Mouse (Mus musculus) neutrophil, adult 5-6 weeks (primary cell): ENCODE results near the gene Icam1. TPM values are rescaled to one million over a fixed set of nuclear protein-coding genes. Genes with fewer than 3 reads are reported as not detected.
A peak's percentile ranks its signal among the peaks of the same experiment; 100 is the strongest.
"Not testable (repeated sequence)": the region's sequence is repeated elsewhere in the genome, so short reads cannot be mapped to it uniquely, and the experiment has no call there.

Source experiments
- ATAC-seq: fragments of 151-379, 151-347 bp; 2 replicates; pipeline ENCODE4 v1.8.0; 2017; ENCODE audit warnings: mild to moderate bottlenecking, moderate TSS enrichment; ENCODE audit not compliant: insufficient number of reproducible peaks, poor library complexity, low FRiP score, severe bottlenecking; ENCODE audit errors: extremely low read depth
- total RNA-seq: library from RNA; stranded (forward); fragments of 200-1000 nt; gene quantifications from 2 replicates; pipeline ENCODE4 v1.2.3, GENCODE M21; 2017

The Icam1 gene
- total RNA-seq, 1 experiment from 2014 or later: 36.9 TPM

DNA sequence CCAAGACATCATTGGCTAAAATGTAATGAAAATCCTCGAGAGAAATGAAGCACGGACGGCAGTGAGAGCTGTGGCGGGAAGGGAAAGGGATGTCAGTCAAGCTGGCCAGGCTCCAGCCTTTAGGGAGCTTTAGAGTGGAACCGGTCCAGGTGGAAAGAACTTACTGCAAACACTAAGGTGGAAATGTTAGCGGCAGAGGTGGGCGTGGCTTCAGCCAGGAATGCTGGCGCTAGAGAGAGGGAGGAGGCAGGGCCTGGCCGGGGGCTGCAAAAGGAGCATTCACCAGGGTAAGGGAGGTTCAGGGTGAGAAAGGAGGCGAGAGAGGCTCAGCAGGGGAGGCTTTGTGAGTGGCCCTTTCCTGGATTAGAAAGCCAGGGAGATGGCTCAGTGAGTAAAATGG is 24.9 kb upstream of the Icam1 start:
- ATAC-seq: no peak

DNA sequence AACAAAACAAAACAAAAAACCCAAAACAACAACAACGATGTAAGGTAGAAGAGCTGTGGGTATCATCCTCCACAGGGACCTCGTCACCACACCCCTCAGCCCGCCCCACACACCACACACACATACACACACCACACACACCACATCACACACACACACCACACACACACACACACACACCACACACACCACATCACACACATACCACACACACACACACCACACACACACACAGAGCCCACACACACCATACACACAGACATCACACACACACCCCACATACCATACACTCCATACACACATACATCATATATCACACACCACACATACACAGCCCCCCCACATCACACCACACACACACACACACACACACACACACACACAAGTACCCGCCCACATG is 24.2 kb upstream of the Icam1 start:
- ATAC-seq: no peak

DNA sequence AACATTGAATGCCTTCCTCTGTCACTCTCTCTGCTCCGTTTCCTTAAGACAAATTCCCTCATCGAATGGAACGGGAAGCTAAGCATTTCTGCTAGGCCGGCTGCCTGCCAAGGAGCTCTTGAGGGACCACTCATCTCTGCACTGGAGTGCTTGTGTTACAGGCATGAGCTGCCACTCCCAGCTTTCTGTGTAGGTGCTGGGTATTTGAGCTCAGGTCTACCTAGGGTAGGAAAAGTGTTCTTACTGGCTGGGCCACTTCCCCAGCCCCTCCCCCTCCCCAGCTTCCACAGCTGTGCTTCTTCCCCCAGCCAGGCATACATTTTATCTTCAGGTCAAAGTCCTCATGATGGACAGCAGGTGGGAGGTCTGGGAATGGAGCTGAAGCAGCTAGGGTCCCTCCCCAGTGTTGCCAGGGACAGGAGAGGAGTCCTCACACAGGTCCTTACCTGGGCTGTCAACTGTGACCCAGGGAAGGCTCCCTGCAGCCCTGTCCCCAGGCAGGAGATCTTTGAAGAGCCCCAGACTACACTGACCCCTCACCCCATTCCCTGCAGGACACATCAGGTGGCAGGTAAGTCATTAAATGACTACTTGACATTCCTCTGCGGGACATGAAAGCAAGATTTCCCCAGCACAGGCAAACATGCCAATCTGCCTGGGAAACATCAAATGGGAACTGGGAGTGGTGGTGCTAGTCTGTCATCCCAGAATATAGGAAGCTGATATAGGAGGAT is 22.5 kb upstream of the Icam1 start:
- ATAC-seq: no peak

DNA sequence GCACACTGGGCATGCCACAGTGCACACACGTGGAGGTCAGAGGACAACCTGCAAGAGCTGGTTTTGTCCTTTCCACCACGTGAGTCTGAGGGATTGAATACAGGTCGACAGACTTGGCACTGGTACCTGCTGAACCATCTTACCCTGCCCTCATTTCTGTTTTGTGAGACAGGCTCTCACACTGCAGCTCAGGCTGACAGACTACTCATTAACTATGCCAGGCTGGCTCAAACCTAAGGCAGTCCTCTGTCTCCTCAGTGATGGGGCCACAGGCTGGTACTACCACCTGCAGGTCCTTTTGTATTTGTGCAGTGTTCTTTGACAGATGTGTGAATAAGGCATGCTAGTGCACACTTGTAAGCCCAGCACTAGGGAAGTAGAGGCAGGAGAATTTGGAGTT is 20.7 kb upstream of the Icam1 start:
- no peak for ATAC-seq

DNA sequence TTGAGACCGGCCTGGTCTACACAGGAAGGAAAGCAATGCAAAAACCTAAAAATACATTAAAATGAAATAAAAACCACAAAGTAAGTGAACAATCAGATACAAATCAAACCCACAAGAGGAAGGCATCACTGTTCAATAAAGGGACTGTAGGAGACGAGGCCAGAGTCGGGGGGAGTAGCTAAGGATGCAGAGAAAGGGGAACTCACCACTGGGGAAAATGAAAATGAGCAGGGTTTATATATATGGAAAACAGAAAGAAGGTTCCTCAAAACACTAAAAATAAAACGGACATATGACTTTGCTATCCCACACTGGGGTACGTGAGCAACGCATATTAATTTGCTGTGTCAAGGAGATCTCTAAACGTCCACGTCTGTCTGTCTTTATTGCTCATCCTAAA is 18.7 kb upstream of the Icam1 start:
- no peak for ATAC-seq

DNA sequence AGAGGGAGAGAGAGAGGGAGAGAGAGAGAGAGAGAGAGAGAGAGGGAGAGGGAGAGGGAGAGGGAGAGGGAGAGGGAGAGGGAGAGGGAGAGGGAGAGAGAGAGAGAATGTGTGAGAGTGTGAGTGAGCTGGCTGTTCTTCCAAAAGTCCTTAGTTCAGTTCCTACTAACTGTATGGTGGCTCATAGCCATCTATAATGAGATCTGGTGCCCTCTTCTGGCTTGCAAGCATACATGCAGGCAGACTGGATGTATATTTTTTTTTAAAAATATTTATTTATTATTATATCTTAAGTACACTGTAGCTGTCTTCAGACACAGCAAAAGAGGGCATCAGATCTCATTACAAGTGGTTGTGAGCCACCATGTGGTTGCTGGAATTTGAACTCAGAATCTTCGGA is 17.4 kb upstream of the Icam1 start:
- ATAC-seq: not testable (repeated sequence)

DNA sequence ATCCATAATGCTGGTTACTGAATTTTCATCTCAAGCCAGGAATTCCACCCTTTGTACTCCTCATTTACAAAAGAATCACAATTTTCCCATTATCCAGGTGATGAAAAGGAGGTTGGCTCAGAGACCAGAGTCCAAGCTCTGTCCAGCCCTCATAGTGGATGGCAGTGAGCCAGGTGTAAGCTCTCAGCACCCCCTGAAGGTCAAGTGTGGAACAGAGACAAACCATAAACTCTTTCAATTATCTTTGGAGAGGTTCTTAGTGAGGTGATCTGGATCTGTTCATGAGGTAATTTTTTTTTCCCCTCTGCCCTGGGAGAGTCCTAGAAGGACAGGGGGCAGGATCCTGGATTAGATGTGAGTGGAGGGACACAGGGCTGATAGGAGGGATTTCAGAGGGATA is 15.0 kb upstream of the Icam1 start:
- no peak for ATAC-seq

DNA sequence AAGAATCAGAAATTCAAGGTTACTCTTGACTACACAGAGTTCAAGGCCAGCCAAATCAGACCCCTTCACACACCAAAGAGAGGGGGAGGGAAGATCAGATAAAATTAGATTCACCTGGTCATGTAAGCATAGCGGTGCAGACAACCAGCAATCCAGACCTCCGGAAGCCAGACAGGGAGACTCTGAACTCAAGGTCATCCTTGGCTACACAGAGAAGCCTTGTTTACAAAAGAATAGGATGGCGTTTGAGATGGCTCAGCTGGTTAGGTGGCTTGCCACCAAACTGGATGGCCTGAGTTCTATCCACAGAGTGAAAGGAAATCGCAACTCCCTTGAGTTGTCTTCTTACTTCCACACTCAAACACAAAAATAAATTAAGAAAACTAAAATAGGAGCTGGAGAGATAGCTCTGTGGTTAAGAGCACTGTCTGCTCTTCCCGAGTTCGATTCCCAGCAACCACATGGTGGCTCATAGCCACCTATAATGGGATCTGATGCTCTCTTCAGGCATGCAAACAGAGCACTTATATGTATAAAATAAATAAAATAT is 14.1 kb upstream of the Icam1 start:
- no peak for ATAC-seq

DNA sequence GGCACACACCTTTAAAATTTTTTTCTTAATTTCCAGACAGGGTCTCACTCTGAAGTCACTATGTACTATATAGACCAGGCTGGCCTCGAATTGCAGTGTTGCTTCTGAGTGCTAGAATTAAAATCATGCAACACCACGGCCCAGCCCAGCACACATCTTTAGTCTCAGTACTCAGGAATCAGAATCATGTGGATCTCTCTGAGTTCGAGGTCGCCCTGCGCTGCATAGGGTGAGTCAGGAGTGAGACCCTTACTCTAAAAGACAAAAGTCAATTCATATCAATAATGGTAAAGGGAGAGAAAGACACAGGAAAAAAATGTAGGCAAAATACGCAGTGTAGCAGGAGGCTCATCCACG is 13.5 kb upstream of the Icam1 start:
- ATAC-seq: no peak

DNA sequence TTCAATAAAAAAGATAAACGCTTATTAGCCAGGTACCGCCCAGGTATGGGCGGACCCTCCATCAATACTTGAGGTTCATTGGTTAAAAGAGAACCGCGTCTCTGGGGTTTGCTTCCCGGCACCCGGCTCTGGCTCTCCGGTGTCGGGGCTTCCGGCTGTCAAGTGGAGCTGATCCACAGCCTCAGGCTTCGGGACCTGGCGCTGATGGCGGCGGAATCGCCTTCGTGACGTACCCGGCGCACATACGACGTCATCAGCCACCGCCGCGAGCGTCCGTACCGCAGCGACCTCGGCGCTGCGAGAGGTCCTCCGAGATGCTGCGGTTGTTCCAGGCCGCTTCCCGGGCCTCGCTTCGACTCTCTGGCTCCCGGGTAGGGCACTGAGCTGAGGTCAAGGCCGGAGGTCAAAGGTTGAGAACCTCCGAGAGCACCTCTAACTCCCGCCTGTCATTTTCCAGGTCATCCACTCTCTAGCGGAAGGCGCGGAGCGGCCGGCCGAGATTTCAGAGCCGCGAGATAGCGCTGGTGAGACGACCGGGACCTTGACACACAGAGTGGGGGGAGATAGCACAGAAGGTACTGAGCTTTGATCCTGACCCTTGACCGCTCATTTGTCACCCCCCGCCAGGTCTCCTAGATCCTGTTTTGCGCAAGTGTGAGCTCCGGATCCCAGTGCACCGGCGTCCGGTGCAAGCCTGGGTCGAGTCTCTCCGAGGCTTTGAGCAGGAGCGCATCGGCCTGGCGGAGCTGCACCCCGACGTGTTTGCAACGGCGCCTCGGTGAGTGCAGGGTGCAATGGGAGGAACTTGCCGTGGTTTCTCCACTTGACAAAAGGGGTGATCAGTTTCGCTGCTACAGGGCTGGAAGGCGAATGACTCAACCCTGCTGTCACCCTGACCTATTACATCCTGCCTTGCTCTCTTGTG is 12.9 kb upstream of the Icam1 start, which contains the start of gene Mrpl4:
Mrpl4 (plus strand) TSS at position 112 of the 925 bp plus-strand sequence.
- ATAC-seq: peak; percentile 79

DNA sequence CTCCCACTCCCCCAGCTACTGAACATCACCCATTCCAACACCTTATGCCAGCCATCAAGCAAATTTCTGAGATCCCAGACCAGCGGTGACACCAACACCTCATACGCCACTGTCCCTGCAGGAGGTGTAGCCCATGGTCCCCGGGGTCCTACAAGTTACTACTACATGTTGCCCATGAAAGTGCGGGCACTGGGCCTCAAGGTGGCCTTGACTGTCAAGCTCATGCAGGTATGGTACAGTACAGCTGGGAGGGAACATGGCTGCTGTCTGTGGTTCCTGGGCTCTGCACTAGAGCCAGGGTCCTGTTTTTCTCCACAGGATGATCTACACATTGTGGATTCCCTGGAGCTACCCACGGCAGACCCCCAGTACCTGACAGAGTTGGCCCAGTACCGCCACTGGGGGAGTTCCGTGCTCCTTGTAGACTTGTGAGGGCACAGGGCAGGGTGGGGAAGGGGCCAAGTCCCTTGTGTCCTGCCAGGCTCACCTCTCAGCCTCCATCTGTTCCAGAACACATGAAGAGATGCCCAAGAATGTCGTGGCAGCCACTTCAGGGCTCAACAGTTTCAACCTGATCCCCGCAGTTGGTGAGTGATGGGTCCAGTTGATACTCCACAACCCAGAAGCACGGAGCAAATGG is 8.4 kb upstream of the Icam1 start:
- ATAC-seq: no peak

DNA sequence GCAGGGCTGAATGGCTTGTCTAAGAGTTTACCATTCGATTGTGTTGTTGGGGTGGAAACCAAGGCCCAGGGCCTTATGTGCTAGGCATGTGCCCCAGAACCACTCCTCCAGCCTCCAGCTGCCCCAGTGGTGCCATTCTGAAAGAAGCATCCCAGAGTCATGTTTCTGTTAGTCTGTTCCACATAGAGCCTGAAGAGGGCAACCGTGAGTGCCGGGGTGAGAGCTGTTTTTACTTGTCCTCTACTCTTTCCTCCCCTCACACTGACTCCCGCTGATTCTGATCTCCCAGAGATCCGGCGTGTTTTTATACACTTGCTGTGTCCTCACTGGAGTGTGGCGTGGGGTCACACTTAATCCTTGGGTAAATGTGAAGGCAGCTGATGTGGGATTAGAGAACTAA is 7.8 kb upstream of the Icam1 start:
- ATAC-seq: no peak

DNA sequence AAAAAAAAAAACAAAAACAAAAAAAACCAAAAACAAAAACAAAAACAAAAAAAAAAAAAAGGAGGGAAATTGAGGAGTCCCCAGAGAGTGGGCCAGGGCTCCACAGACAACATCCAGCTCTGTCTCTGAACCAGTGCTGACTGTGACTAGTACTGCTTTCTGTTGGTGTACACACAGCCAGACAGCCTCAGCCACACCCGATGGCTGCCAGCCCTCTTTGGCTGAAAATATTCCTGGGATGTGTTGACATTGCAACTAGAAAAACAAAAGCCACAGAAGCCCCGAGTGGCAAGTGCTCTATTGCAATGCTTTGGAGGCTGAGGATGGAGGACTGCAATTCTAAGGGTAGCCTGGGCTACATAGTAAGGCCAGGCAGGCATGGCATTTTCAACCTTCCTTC is 5.4 kb upstream of the Icam1 start:
- ATAC-seq: no peak

DNA sequence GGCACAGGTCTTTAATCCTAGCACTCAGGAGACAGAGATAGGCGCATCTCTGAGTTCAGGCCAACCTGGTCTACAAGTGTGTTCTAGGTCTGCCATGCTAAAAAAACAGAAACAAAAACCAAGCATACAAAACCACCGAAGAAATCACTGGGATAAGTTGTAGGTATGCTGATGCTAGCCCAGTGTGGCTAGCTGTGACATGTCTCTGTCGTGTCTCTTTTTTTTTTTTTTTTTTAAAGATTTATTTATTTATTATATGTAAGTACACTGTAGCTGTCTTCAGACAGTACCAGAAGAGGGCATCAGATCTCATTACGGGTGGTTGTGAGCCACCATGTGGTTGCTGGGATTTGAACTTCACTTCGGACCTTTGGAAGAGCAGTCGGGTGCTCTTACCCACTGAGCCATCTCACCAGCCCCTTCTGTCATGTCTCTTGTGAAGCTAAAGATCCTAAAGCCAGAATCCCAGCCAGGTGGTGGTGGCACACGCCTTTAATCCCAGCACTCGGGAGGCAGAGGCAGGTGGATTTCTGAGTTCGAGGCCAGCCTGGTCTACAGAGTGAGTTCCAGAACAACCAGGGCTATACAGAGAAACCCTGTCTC is 4.7 kb upstream of the Icam1 start:
- ATAC-seq: not testable (repeated sequence)

DNA sequence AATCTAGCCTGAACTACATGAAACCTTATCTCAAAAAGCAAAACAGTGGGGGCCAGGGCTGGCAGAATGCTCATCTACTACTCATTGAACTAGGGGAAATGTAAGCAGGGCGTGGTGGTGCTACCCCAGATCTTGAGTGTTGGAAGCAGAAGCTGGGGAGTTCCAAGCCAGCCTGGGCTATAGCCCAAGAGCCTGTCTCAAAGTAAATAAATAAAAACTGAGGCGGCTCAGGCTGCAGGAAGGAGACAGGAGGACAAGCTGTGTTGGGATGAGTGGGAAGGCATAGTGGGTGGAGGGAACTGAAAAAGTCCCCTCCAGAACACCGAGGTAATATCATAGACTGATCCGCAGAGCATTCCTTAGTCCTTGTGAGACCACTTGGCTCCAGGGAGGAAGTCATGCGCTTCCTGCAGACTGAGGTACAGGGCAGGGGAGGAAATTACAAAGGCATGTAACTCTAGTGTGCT is 3.9 kb upstream of the Icam1 start:
- ATAC-seq: no peak

DNA sequence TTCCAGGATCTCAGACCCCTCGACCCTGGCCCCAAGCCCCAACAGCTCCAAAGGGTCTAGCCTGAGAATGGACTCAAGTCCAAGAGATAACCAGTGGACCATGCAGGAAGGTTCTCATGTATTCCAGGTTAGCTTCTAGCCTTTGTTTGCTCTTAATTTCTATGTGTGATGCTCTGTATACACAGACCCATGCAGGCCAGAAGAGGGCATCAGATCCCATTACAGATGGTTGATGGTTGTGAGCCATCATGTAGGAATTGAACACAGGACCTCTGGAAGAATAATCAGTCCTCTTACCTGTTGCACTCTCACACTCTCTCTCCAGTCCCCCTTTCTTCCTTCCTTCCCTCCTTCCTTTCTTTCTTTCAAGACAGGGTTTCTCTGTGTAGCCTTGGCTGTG is 3.4 kb upstream of the Icam1 start:
- no peak for ATAC-seq

DNA sequence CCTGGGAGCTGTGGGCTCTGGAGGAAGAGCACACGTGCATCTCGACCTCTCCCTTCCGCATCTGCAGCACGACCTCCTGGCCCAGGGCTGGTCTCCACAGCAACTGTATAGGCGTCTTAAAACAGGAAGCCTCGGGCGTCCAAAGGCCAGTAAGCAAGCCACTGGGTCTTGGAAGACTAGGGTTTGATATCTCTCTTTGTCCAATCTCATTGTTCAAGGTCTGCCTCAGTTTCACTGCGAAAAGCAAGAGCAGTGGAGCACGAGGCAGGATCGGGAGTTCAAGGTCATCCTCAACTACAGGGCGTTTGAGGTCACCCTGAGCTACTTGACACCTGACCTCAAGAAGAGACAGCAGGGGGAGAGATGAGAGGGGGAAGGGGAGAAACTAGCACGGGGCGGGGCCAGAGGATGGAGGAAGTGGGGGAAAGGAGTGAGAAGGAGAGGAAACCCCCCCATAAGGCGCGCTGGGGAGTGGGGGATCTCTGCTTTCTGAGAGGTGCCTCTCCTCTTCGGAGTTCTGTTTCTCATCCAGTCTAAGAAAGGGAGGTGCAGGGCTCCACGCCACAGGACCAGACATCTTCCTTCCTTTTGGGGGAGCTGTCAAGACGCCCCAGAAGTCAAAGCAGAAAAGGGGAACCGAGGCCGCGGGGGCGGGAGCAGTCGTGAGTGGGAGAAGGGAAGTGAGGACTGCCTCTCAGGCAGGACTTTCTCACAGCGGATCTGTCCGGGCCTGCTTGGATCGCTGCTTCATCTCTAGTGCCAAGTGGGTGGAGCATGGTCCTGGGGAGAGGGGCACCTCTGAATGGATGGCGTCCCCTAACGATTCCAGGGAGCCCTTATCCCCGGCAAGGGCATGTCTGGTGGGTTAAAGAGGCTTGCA is 854 bp upstream of the Icam1 start:
- ATAC-seq: peak; percentile 76
